Mouse (Mus musculus): ENCODE data around the gene Slc9a5. TPM values are rescaled to one million over a fixed set of nuclear protein-coding genes. Genes with fewer than 3 reads are reported as not detected.

Slc9a5 gene
- total and polyA plus RNA-seq, 3 experiments, result 0.55 to 3.3 (median 0.86) TPM

- no peak for DNase-seq
Observed at GRCm38 (mm10) chr8:105354549-105354948, 5.9 kb downstream of the Slc9a5 start.

GRCm38 (mm10) chr8:105355179-105356024 lies 6.8 kb downstream of the Slc9a5 start:
- DNase-seq, result peak; percentile 32

GRCm38 (mm10) chr8:105356681-105357080 lies 8.0 kb downstream of the Slc9a5 start:
- no peak for DNase-seq

GRCm38 (mm10) chr8:105359208-105359607 lies 10.6 kb downstream of the Slc9a5 start:
- DNase-seq, result no peak

- no peak for DNase-seq
Observed at GRCm38 (mm10) chr8:105359646-105360045, 11.0 kb downstream of the Slc9a5 start.

- no peak for DNase-seq
Observed at GRCm38 (mm10) chr8:105361751-105362702, 13.4 kb downstream of the Slc9a5 start.

GRCm38 (mm10) chr8:105367107-105367506 lies 18.5 kb downstream of the Slc9a5 start:
- DNase-seq, result no peak

- peak; percentile 65 for DNase-seq
Observed at GRCm38 (mm10) chr8:105372473-105372872, 23.8 kb downstream of the Slc9a5 start.

- peak; percentile 80 for DNase-seq
Observed at GRCm38 (mm10) chr8:105373032-105373431, 24.4 kb downstream of the Slc9a5 start, which contains the start of gene Plekhg4. TSS of gene Plekhg4 (plus strand) at chr8:105373274.

GRCm38 (mm10) chr8:105374513-105374966 lies 25.9 kb downstream of the Slc9a5 start:
- no peak for DNase-seq

GRCm38 (mm10) chr8:105378673-105379072 lies 30.0 kb downstream of the Slc9a5 start:
- peak; percentile 28 for DNase-seq

- DNase-seq, result peak; percentile 59
Observed at GRCm38 (mm10) chr8:105380308-105380707, 31.7 kb downstream of the Slc9a5 start.

GRCm38 (mm10) chr8:105384070-105384469 lies 35.4 kb downstream of the Slc9a5 start:
- no peak for DNase-seq

- no peak for DNase-seq
Observed at GRCm38 (mm10) chr8:105387151-105387550, 38.5 kb downstream of the Slc9a5 start.

GRCm38 (mm10) chr8:105389096-105389495 lies 40.5 kb downstream of the Slc9a5 start:
- DNase-seq, result no peak

- no peak for DNase-seq
Observed at GRCm38 (mm10) chr8:105393089-105393787, 44.6 kb downstream of the Slc9a5 start.

- no peak for DNase-seq
Observed at GRCm38 (mm10) chr8:105393915-105394314, 45.3 kb downstream of the Slc9a5 start.

- peak; percentile 52 for DNase-seq
Observed at GRCm38 (mm10) chr8:105397747-105398146, 49.1 kb downstream of the Slc9a5 start.

GRCm38 (mm10) chr8:105400016-105400415 lies 51.4 kb downstream of the Slc9a5 start:
- DNase-seq, result no peak

GRCm38 (mm10) chr8:105403467-105403866 lies 54.8 kb downstream of the Slc9a5 start:
- no peak for DNase-seq

GRCm38 (mm10) chr8:105404496-105404895 lies 55.9 kb downstream of the Slc9a5 start:
- no peak for DNase-seq

- DNase-seq, result no peak
Observed at GRCm38 (mm10) chr8:105406416-105406815, 57.8 kb downstream of the Slc9a5 start.
